Mouse (Mus musculus): ENCODE measurements at regions not wholly inside any gene's neighbourhood (a gene's known extent, or its start where the extent isn't known, plus 50 kb on each side); places are given as distances from the start of the nearest gene placed in this dataset.

- DNase-seq (ENCODE audit: low spot score): no peak
Measured at GRCm38 (mm10) chr1:189990046-189990622, 68.0 kb upstream of the Smyd2 start.

GRCm38 (mm10) chr1:189989376-189989775, 67.2 kb upstream of the Smyd2 start:
- DNase-seq (ENCODE audit: low spot score): no peak

GRCm38 (mm10) chr1:189988864-189989263, 66.7 kb upstream of the Smyd2 start:
- DNase-seq (ENCODE audit: low spot score): no peak

- DNase-seq (ENCODE audit: low spot score): no peak
Measured at GRCm38 (mm10) chr1:189985516-189986205, 63.5 kb upstream of the Smyd2 start.

GRCm38 (mm10) chr1:189978244-189978643, 56.1 kb upstream of the Smyd2 start:
- no peak for DNase-seq (ENCODE audit: low spot score)

GRCm38 (mm10) chr1:189975660-189976059, 53.5 kb upstream of the Smyd2 start:
- DNase-seq (ENCODE audit: low spot score): no peak

GRCm38 (mm10) chr1:189972790-189973406, 50.7 kb upstream of the Smyd2 start:
- peak; percentile 53 for DNase-seq (ENCODE audit: low spot score)

Measured in testis, postnatal 14 days (tissue).